Mouse (Mus musculus) forebrain, embryonic 14.5 days (tissue): ENCODE measurements around the gene Apobec4. TPM values are rescaled to one million over a fixed set of nuclear protein-coding genes. Genes with fewer than 3 reads are reported as not detected.

Source experiments
- ATAC-seq: fragments of 200-750 bp; cut with Nextera tagmentation; 2 replicates; pipeline ENCODE4 v1.8.0; 2017; ENCODE audit warnings: mild to moderate bottlenecking, moderate library complexity
- DNase-seq: peaks from one replicate; pipeline ENCODE4 v3.0.0-alpha.2; 2015; ENCODE audit warnings: low spot score
- H3K27ac ChIP-seq: fragments of 300-500 bp; sonication (generic); 2 replicates; pipeline ENCODE4 v1.5.1; 2014; ENCODE audit warnings: low read depth, mild to moderate bottlenecking, control low read depth, low read length, moderate library complexity
- H3K27me3 ChIP-seq: fragments of 300-500 bp; sonication (generic); replicated peaks from 2 replicates; pipeline ENCODE4 v1.6.1; 2014; ENCODE audit warnings: low read length, control low read depth, mixed read lengths; ENCODE audit not compliant: control insufficient read depth, insufficient read depth
- H3K36me3 ChIP-seq: fragments of 300-500 bp; sonication (generic); 2 replicates; pipeline ENCODE4 v1.6.1; 2014; ENCODE audit warnings: low read length, control low read depth; ENCODE audit not compliant: control insufficient read depth, insufficient read depth
- H3K4me1 ChIP-seq: fragments of 300-500 bp; sonication (generic); 2 replicates; pipeline ENCODE4 v1.6.1; 2014; ENCODE audit warnings: antibody characterized with exemption, low read length, control low read depth; ENCODE audit not compliant: control insufficient read depth, insufficient read depth
- H3K4me2 ChIP-seq: fragments of 300-500 bp; sonication (generic); 2 replicates; pipeline ENCODE4 v1.6.1; 2014; ENCODE audit warnings: mild to moderate bottlenecking, control low read depth, low read length
- H3K4me3 ChIP-seq: fragments of 300-500 bp; sonication (generic); 2 replicates; pipeline ENCODE4 v1.5.1; 2014; ENCODE audit warnings: low read depth, low read length, control low read depth
- H3K9ac ChIP-seq: fragments of 300-500 bp; sonication (generic); 2 replicates; pipeline ENCODE4 v1.6.1; 2014; ENCODE audit warnings: mild to moderate bottlenecking, low read length, control low read depth, moderate library complexity
- H3K9me3 ChIP-seq: fragments of 300-500 bp; sonication (generic); replicated peaks from 2 replicates; pipeline ENCODE4 v1.6.1; 2016; ENCODE audit warnings: low read length, control low read depth, mixed read lengths; ENCODE audit not compliant: control insufficient read depth
- WGBS: fragments of 180-500 bp; shearing (Covaris S2); extraction: QIAGEN DNeasy Blood & Tissue Kit; methylation state at CpG from one replicate; pipeline ENCODE4 v1.1.7; 2014; 5-methylcytosine and 5-hydroxymethylcytosine counted together
- polyA plus RNA-seq: library from polyadenylated mRNA; unstranded; fragments of >200 nt; fragmentation: Nextera tagmentation; extraction: Ambion mirVana; gene quantifications from 2 replicates; pipeline ENCODE4 v1.2.1, GENCODE M21; 2014

The Apobec4 gene
- polyA plus RNA-seq, 1 experiment from 2014 or later: 0.10 TPM

GRCm38 (mm10) chr1:152793495-152794130 lies 43.3 kb downstream of the Apobec4 start:
- 15% methylated on average over 6 of the region's 6 CpGs for WGBS

GRCm38 (mm10) chr1:152795688-152796255 lies 45.4 kb downstream of the Apobec4 start:
- H3K9me3 ChIP-seq: no peaks in the 10 kb centered on the region
- no peaks in the 10 kb centered on the region for H3K36me3 ChIP-seq
- ATAC-seq: no peak
- peaks cover 2% of the 10 kb centered on the region; the same call in 1 of the 2 replicates for H3K4me1 ChIP-seq
- no peak overlapping the region for H3K4me2 ChIP-seq
- no peak overlapping the region for H3K9ac ChIP-seq
- no peaks in the 10 kb centered on the region for H3K27me3 ChIP-seq
- no peak overlapping the region for H3K27ac ChIP-seq
- DNase-seq: no peak
- 77% methylated on average over 8 of the region's 8 CpGs for WGBS
- no peak overlapping the region for H3K4me3 ChIP-seq

More at GRCm38 (mm10) chr1:152793495-152794130, 43.3 kb downstream of the Apobec4 start:
- ATAC-seq (no peak), DNase-seq (no peak)
- Histone ChIP-seq H3K9ac (no peak overlapping the region), H3K4me2 (no peak overlapping the region), H3K27ac (no peak overlapping the region), H3K4me1 (peaks cover 2% of the 10 kb centered on the region; the same call in 1 of the 2 replicates), H3K9me3 (no peaks in the 10 kb centered on the region), H3K36me3 (no peaks in the 10 kb centered on the region), H3K27me3 (no peaks in the 10 kb centered on the region), H3K4me3 (no peak overlapping the region)

GRCm38 (mm10) chr1:152796683-152797263 lies 46.4 kb downstream of the Apobec4 start:
- H3K27ac ChIP-seq: no peak overlapping the region
- 84% methylated on average over 8 of the region's 8 CpGs for WGBS
- H3K27me3 ChIP-seq: no peaks in the 10 kb centered on the region
- H3K4me1 ChIP-seq: peaks cover 2% of the 10 kb centered on the region; the same call in 1 of the 2 replicates
- DNase-seq (no peak), ATAC-seq (no peak)
- no peak overlapping the region for H3K4me2 ChIP-seq
- no peaks in the 10 kb centered on the region for H3K36me3 ChIP-seq
- H3K9ac ChIP-seq: no peak overlapping the region
- no peaks in the 10 kb centered on the region for H3K9me3 ChIP-seq
- H3K4me3 ChIP-seq: no peak overlapping the region

- no peak for DNase-seq
- ATAC-seq: no peak
- no peak overlapping the region for H3K4me3 ChIP-seq
- no peaks in the 10 kb centered on the region for H3K27me3 ChIP-seq
- no peaks in the 10 kb centered on the region for H3K4me1 ChIP-seq
- no peak overlapping the region for H3K9ac ChIP-seq
- H3K36me3 ChIP-seq: no peaks in the 10 kb centered on the region
- no peak overlapping the region for H3K4me2 ChIP-seq
- 90% methylated on average over 9 of the region's 9 CpGs for WGBS
- no peak overlapping the region for H3K27ac ChIP-seq
- no peaks in the 10 kb centered on the region for H3K9me3 ChIP-seq
These were observed 47.8 kb downstream of the Apobec4 start for GRCm38 (mm10) chr1:152798125-152798524.

GRCm38 (mm10) chr1:152799897-152800296 lies 49.5 kb downstream of the Apobec4 start, which contains the start of gene Ncf2:
Ncf2 (plus strand) TSS chr1:152800194.
- Histone ChIP-seq H3K4me3 (no peak within 1 kb of the TSS), H3K9ac (no peak within 1 kb of the TSS), H3K9me3 (no peaks in the 10 kb centered on the region), H3K36me3 (no peaks in the 10 kb centered on the region), H3K4me2 (no peak within 1 kb of the TSS), H3K27ac (0 out of 2 replicates have a peak within 1 kb of the TSS, but pooled peaks have one; percentile 15), H3K27me3 (no peaks in the 10 kb centered on the region), H3K4me1 (no peaks in the 10 kb centered on the region)
- DNase-seq (peak; percentile 40), ATAC-seq (peak; percentile 72; the same call in 1 of the 2 replicates)
- 3% methylated on average over 2 of the region's 2 CpGs for WGBS

GRCm38 (mm10) chr1:152800633-152801176 lies 50.4 kb downstream of the Apobec4 start:
- no peaks in the 10 kb centered on the region for H3K4me1 ChIP-seq
- H3K27me3 ChIP-seq: no peaks in the 10 kb centered on the region
- no peak overlapping the region for H3K9ac ChIP-seq
- H3K4me3 ChIP-seq: no peak overlapping the region
- no peak overlapping the region for H3K27ac ChIP-seq
- H3K4me2 ChIP-seq: no peak overlapping the region
- ATAC-seq: no peak
- no peaks in the 10 kb centered on the region for H3K9me3 ChIP-seq
- H3K36me3 ChIP-seq: no peaks in the 10 kb centered on the region
- DNase-seq: no peak
- WGBS: 91% methylated on average over 13 of the region's 13 CpGs

- no peak overlapping the region for H3K4me3 ChIP-seq
- ATAC-seq (no peak), DNase-seq (no peak)
- no peaks in the 10 kb centered on the region for H3K27me3 ChIP-seq
- WGBS: 89% methylated on average over 6 of the region's 6 CpGs
- no peaks in the 10 kb centered on the region for H3K9me3 ChIP-seq
- no peak overlapping the region for H3K9ac ChIP-seq
- no peak overlapping the region for H3K4me2 ChIP-seq
- H3K4me1 ChIP-seq: no peaks in the 10 kb centered on the region
- no peak overlapping the region for H3K27ac ChIP-seq
- H3K36me3 ChIP-seq: no peaks in the 10 kb centered on the region
These were observed 54.6 kb downstream of the Apobec4 start for GRCm38 (mm10) chr1:152804907-152805306.
